Mouse (Mus musculus): ENCODE measurements around the gene Il1r2. TPM values are rescaled to one million over a fixed set of nuclear protein-coding genes. Genes with fewer than 3 reads are reported as not detected.

Il1r2 gene
- total RNA-seq (2021) = under 1 TPM; 0.23 to 0.42 TPM
- long read RNA-seq, experiment 1, partial matches to known transcripts = 0 of 1 reads
- long read RNA-seq, experiment 1, other reads (novel, unspliced or antisense) = 1 of 1 reads
- long read RNA-seq, experiment 2 = 0 reads

GRCm38 (mm10) chr1:40073779-40074178 lies at the start of gene Il1r2:
Gene Il1r2, plus strand, starts transcription at chr1:40074079.
- DNase-seq = no peak
- intact Hi-C loops (cut with DNase I) = no loop called here

GRCm38 (mm10) chr1:40024554-40025320 lies 49.1 kb upstream of the Il1r2 start:
- intact Hi-C loops (cut with DNase I) = no loop called here
- DNase-seq = no peak

- intact Hi-C loops (cut with DNase I) = no loop called here
Observed at GRCm38 (mm10) chr1:40025416-40025815, 48.5 kb upstream of the Il1r2 start.

GRCm38 (mm10) chr1:40027116-40027620 lies 46.7 kb upstream of the Il1r2 start:
- DNase-seq = no peak
- intact Hi-C loops (cut with DNase I) = no loop called here

More at GRCm38 (mm10) chr1:40025416-40025815, 48.5 kb upstream of the Il1r2 start:
- DNase-seq = no peak

DNA sequence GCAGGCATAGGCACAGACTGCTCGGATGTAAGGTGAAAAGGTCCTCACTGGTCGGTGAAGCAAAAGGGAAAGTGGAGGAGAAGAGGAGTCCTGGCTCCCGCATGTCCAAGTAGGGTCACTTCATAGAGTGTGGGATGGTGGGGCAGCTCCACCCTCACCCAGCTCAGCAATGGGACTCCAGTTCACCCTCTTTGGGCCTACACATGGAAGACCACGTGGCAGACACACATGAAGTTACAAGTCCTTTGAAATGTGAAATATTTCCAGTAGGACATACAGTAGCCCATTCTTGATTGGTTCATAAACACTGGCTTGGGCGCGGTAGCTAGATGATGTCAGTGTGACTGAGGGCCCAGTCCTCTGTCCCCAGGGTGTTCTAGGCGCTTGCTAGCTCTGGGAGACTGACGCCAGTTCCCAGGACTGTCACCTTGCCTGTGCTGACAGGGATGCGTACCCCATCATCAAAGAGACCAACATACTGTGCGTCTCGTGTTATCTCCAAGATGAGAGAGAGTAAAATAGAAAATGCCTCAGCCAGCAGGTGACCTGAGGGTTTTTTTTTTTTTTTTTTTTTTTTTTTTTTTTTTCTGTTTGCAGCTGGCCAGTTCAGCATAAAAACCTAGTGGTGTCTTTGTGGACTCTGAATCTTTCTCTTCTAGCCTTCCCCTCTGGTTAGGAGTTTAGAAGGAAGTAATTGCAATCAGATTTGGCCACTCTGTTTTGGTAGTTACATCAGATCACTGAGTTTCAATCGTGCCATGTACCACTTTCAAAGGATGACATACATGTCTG lies 45.5 kb upstream of the Il1r2 start:
- intact Hi-C loops (cut with DNase I) = no loop called here
- no peak for DNase-seq

- intact Hi-C loops (cut with DNase I) = no loop called here
- DNase-seq = no peak
Observed at GRCm38 (mm10) chr1:40029597-40029996, 44.3 kb upstream of the Il1r2 start.

DNA sequence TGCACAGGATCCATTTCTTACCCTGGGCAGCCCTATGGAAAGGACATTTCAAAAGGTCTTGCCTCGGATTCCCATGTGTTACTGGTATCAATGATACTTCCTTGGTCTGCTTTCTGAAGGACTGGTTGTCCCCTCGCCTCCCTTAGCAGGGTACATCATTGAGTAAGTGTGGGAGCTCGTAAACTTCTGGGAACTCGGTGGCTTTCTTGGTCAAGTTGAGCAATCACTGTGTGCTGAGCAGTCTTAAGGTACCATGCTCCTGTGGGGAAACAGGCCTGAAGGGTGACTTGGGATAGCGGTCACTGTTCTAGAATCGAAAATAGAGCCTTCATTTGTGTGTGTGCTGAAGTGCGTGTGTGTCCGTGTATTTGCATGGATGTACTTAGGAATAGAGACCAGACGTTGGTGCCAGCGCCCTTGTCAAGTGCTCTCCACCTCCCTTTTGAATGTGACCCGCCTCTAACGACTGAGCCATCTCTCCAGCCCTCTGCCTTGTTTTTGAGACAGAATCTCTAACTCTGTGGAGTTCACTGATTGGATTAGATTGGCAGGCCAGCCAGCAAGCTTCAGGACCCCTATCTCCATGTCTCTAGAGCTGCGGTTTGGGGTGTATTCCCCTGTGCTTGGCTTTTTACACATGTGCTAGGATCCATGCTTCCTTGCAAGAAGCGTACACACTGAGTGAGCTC lies 43.4 kb upstream of the Il1r2 start:
- DNase-seq = no peak
- intact Hi-C loops (cut with DNase I) = no loop called here

GRCm38 (mm10) chr1:40030976-40031356 lies 42.9 kb upstream of the Il1r2 start:
- intact Hi-C loops (cut with DNase I) = no loop called here
- no peak for DNase-seq

DNA sequence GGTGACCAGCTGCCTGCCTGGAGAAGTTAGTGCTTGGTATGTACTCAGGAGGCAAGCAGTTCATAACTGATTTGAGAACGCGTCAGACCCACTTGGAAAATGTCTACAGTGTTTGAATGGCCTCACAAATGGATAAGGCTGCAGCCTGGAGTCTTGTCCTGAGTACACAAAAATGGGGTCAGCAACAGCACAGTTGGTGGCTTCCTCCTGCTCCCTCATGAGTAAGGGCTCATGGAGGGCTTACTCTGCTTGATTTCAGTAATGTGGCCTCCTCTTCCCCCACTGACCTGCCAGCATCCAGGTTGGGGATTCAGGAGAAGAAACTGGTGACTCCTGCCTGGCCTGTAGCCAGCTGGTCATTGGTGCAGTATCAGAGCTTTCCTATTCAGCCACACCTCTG lies 42.3 kb upstream of the Il1r2 start:
- no peak for DNase-seq
- intact Hi-C loops (cut with DNase I) = no loop called here

- intact Hi-C loops (cut with DNase I) = no loop called here
- no peak for DNase-seq
Observed at GRCm38 (mm10) chr1:40033315-40033714, 40.6 kb upstream of the Il1r2 start.

DNA sequence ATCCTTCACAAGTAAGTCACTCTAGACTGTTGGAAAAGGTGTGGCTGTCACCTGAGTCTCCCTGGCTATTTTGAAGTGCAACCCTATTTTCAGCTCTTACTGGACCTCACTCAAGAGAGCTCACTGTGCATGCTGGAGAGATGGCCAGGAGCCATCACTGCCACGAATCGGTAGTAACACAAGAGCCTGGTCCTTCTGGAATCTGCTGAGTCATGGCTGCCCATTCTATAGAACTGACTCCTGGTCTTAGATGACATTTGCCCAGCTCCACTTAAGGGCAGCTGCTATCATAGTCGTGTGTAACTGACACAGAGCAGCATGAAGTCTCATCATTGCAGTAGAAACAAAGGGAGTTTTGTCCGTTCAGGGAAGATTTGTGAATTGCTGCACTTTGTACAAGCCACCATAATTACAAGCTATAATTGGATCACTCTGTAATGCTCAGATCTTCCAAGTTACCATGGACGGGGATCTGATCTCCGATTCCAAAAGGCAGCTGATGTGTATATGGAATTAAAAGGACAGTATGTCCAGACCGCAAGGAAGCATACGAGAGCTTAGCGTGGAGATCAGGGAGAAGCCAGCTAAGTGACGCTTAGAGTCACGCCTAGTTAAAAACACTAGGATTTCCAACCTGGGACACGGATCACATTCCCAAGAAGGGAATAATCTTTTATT lies 40.0 kb upstream of the Il1r2 start:
- no peak for DNase-seq
- intact Hi-C loops (cut with DNase I) = no loop called here

- no peak for DNase-seq
- intact Hi-C loops (cut with DNase I) = no loop called here
Observed at GRCm38 (mm10) chr1:40037831-40038230, 36.0 kb upstream of the Il1r2 start.

- no peak for DNase-seq
- intact Hi-C loops (cut with DNase I) = no loop called here
Observed at GRCm38 (mm10) chr1:40045686-40046085, 28.2 kb upstream of the Il1r2 start.

DNA sequence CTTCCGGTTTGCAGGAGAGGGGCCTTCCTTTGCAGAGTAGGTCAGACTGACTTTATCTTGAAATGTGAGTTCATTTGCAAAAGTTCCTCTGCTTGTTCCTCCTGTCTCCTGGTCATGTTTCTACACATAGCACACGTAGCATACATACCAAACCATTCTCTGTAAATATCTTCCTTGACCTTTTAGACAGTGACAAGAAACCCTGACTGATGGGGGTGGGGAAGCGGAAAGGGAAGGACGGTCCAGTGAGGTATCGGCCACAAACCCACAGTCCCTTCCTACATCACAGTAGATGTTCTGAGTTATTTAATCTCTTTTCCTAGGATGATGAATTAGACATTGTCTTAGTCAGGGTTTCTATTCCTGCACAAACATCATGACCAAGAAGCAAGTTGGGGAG lies 27.3 kb upstream of the Il1r2 start:
- DNase-seq = no peak
- intact Hi-C loops (cut with DNase I) = no loop called here

- DNase-seq = no peak
- intact Hi-C loops (cut with DNase I) = no loop called here
Observed at GRCm38 (mm10) chr1:40051157-40051556, 22.7 kb upstream of the Il1r2 start.

GRCm38 (mm10) chr1:40052156-40052555 lies 21.7 kb upstream of the Il1r2 start:
- DNase-seq = no peak
- intact Hi-C loops (cut with DNase I) = no loop called here

DNA sequence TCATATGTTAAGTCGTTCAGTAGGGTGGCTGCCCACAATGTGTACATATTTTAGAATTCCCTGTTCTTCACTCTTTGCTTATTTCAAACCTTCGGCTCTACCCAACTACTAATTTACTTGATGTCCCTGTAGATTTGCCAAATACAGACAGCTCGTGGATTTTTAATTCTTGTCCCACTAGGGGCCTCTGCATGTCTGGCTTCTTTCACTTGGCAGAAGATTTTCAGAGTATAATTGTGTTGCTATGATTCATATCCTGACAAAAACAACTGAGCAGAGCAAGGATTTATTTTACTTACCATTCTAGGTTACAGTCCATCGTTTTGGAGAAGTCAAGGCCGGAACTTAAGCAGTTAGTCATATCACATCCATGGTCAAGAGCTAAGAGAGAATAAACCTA lies 20.8 kb upstream of the Il1r2 start:
- intact Hi-C loops (cut with DNase I) = no loop called here
- DNase-seq = no peak

- intact Hi-C loops (cut with DNase I) = no loop called here
- DNase-seq = no peak
Observed at GRCm38 (mm10) chr1:40055051-40055450, 18.8 kb upstream of the Il1r2 start.

- intact Hi-C loops (cut with DNase I) = no loop called here
- no peak for DNase-seq
Observed at GRCm38 (mm10) chr1:40055963-40056362, 17.9 kb upstream of the Il1r2 start.

DNA sequence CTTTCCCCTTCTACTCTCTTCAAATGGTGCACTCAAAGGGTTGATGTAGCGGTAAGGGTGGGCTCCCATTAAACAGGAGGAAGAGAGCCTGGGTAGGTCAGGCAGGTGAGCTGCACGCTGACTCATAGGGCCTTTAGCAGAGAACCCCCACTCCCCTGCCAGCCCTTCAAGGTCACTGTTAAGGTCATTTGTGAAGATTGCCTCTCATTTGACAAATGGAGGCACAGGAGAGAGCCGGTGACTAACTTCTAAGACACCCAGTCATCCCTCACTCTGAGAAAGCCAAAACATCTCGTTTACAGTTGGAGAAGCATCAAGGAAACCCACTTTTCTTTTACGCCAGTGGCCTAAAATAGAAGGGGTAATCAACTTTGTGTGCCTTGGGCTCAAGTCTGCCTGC lies 16.5 kb upstream of the Il1r2 start:
- no peak for DNase-seq
- intact Hi-C loops (cut with DNase I) = no loop called here

Data from gastrocnemius, postnatal 36 days (tissue).